Mouse (Mus musculus) limb, embryonic 14.5 days (tissue): Measurements from ENCODE around the gene Rela. TPM values are rescaled to one million over a fixed set of nuclear protein-coding genes. Genes with fewer than 3 reads are reported as not detected.

ENCODE experiments used
- ATAC-seq: fragments of 200-750 bp; cut with Nextera tagmentation; 2 replicates; pipeline ENCODE4 v1.8.0; 2017; ENCODE audit warnings: low read depth, moderate number of reproducible peaks, moderate TSS enrichment; ENCODE audit not compliant: low FRiP score
- DNase-seq: peaks from one replicate; pipeline ENCODE4 v3.0.0-alpha.2; 2015; ENCODE audit warnings: low spot score
- H3K27ac ChIP-seq: fragments of 300-500 bp; sonication (generic); replicated peaks from 2 replicates; pipeline ENCODE4 v1.5.1; 2014; ENCODE audit warnings: low read depth, mild to moderate bottlenecking, low read length, moderate library complexity, mixed read lengths
- H3K27me3 ChIP-seq: fragments of 300-500 bp; sonication (generic); 2 replicates; pipeline ENCODE4 v1.6.1; 2014; ENCODE audit warnings: low read length, mixed read lengths; ENCODE audit not compliant: control insufficient read depth, insufficient read depth
- H3K36me3 ChIP-seq: fragments of 300-500 bp; sonication (generic); 2 replicates; pipeline ENCODE4 v1.6.1; 2014; ENCODE audit warnings: mild to moderate bottlenecking, low read length, moderate library complexity, mixed read lengths; ENCODE audit not compliant: control insufficient read depth, insufficient read depth
- H3K4me1 ChIP-seq: fragments of 300-500 bp; sonication (generic); 2 replicates; pipeline ENCODE4 v1.6.1; 2014; ENCODE audit warnings: antibody characterized with exemption, low read length, mixed read lengths; ENCODE audit not compliant: control insufficient read depth, insufficient read depth
- H3K4me2 ChIP-seq: fragments of 300-500 bp; sonication (generic); replicated peaks from 2 replicates; pipeline ENCODE4 v1.6.1; 2014; ENCODE audit warnings: low read depth, mild to moderate bottlenecking, low read length, moderate library complexity; ENCODE audit not compliant: severe bottlenecking
- H3K4me3 ChIP-seq: fragments of 300-500 bp; sonication (generic); replicated peaks from 2 replicates; pipeline ENCODE4 v1.5.1; 2014; ENCODE audit warnings: low read length
- H3K9ac ChIP-seq: fragments of 300-500 bp; sonication (generic); 2 replicates; pipeline ENCODE4 v1.6.1; 2014; ENCODE audit warnings: mild to moderate bottlenecking, low read depth, low read length, moderate library complexity; ENCODE audit not compliant: severe bottlenecking
- H3K9me3 ChIP-seq: fragments of 300-500 bp; sonication (generic); 2 replicates; pipeline ENCODE4 v1.6.1; 2016; ENCODE audit warnings: low read length; ENCODE audit not compliant: control insufficient read depth
- POLR2A ChIP-seq: fragments of 200-500 bp; IDR thresholded peaks from 2 replicates; pipeline ENCODE4 v1.8.0; 2012; ENCODE audit warnings: inconsistent platforms, mild to moderate bottlenecking, moderate library complexity, borderline replicate concordance; ENCODE audit not compliant: insufficient read depth, insufficient read length; ENCODE audit errors: extremely low read depth
- WGBS: fragments of 180-500 bp; shearing (Covaris S2); extraction: QIAGEN DNeasy Blood & Tissue Kit; methylation state at CpG from one replicate; pipeline ENCODE4 v1.1.7; 2014; 5-methylcytosine and 5-hydroxymethylcytosine counted together
- polyA plus RNA-seq, 2 experiments: library from polyadenylated mRNA; depleted of rRNA in 1 of 2; stranded (reverse) in 1 of 2; unstranded in 1 of 2; fragments of >200 nt; fragmentation: Nextera tagmentation in 1 of 2; extraction: Ambion mirVana in 1 of 2; gene quantifications; 2 replicates each; pipeline versions ENCODE4 v1.2.1 to v1.2.3; 2012 to 2014

Gene Rela
- polyA plus RNA-seq, 2 experiments: 54.8 to 59.8 TPM

GRCm38 (mm10) chr19:5603664-5604063, 33.6 kb upstream of the Rela start:
- Histone ChIP-seq H3K4me1 (peaks cover 12% of the 10 kb centered on the region), H3K27ac (no peak overlapping the region), H3K4me3 (no peak overlapping the region; the same call in 1 of the 2 replicates), H3K9me3 (no peaks in the 10 kb centered on the region), H3K9ac (no peak overlapping the region), H3K36me3 (peaks cover 58% of the 10 kb centered on the region), H3K27me3 (no peaks in the 10 kb centered on the region), H3K4me2 (no peak overlapping the region)
- ATAC-seq (no peak), DNase-seq (no peak)
- no peak for TF ChIP-seq POLR2A
- 85% methylated on average over 7 of the region's 7 CpGs for WGBS

- WGBS: 97% methylated on average over 7 of the region's 7 CpGs
- DNase-seq (no peak), ATAC-seq (no peak)
- Histone ChIP-seq H3K9me3 (no peaks in the 10 kb centered on the region), H3K4me1 (peaks cover 19% of the 10 kb centered on the region), H3K4me2 (no peak overlapping the region), H3K4me3 (no peak overlapping the region), H3K27ac (no peak overlapping the region), H3K9ac (no peak overlapping the region), H3K36me3 (peaks cover 61% of the 10 kb centered on the region), H3K27me3 (no peaks in the 10 kb centered on the region)
- TF ChIP-seq POLR2A: no peak
Observed at GRCm38 (mm10) chr19:5605126-5605525, 32.2 kb upstream of the Rela start.

DNA sequence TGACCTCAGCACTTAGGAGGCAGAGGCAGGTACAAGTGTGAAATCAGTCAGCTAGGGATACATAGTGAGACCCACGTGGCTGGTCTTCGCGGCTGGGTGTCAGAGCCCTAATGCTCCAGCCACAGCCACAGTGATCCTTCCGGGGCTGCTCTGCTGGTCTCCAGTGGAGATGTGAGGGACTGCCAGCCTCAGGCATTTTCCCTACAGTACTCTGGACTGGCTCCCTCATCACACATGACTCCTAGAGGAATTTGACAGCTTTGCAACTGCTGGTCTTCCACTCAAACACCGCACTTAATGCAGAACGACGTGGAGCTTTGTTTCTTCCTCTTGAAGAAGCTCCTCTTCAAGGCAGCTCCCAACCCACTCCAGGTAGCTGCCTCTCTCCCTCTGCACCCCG, 31.1 kb upstream of the Rela start:
- Histone ChIP-seq H3K9me3 (no peaks in the 10 kb centered on the region), H3K4me2 (no peak overlapping the region), H3K36me3 (peaks cover 61% of the 10 kb centered on the region), H3K27ac (no peak overlapping the region), H3K27me3 (no peaks in the 10 kb centered on the region), H3K4me1 (peaks cover 27% of the 10 kb centered on the region), H3K9ac (no peak overlapping the region), H3K4me3 (no peak overlapping the region)
- ATAC-seq: no peak
- 83% methylated on average over 8 of the region's 8 CpGs for WGBS
- no peak for TF ChIP-seq POLR2A
- DNase-seq: no peak

- ATAC-seq (no peak), DNase-seq (no peak)
- Histone ChIP-seq H3K9ac (no peak overlapping the region), H3K4me2 (no peak overlapping the region), H3K9me3 (no peaks in the 10 kb centered on the region), H3K27me3 (no peaks in the 10 kb centered on the region), H3K36me3 (peaks cover 61% of the 10 kb centered on the region), H3K27ac (no peak overlapping the region), H3K4me3 (no peak overlapping the region), H3K4me1 (peaks cover 22% of the 10 kb centered on the region)
- 95% methylated on average over 26 of the region's 26 CpGs for WGBS
- TF ChIP-seq POLR2A: no peak
Observed at GRCm38 (mm10) chr19:5607705-5608410, 29.4 kb upstream of the Rela start.

DNA sequence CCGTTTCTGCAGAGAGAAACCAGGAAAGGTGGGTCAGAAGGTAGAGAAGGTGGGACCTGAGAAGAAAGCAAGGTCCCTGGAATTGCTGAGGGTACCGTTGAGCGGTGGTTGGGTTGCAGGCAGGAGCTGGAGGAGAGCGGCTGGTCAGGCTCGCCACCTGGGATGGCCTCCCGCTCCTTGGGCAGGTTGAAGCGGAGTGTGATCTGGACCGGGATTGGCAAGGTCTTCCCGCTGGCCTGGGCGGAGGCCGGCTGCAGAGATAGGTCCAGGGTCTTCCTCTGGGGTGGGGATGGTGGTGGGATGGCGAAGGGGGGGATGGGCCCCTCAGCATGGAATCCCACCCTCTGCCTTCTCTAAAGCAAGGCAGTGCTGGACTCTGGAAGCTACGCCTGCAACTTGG, 28.6 kb upstream of the Rela start:
- no peak overlapping the region for H3K27ac ChIP-seq
- peaks cover 53% of the 10 kb centered on the region for H3K36me3 ChIP-seq
- H3K4me1 ChIP-seq: peaks cover 17% of the 10 kb centered on the region
- TF ChIP-seq POLR2A: no peak
- H3K9me3 ChIP-seq: no peaks in the 10 kb centered on the region
- no peak overlapping the region for H3K9ac ChIP-seq
- DNase-seq: no peak
- ATAC-seq: no peak
- peak overlapping the region; percentile 76 for H3K4me3 ChIP-seq
- no peaks in the 10 kb centered on the region for H3K27me3 ChIP-seq
- H3K4me2 ChIP-seq: peak overlapping the region; percentile 61
- WGBS: 98% methylated on average over 10 of the region's 13 CpGs
